Mouse (Mus musculus): ENCODE measurements around the gene Imp3.
A peak's percentile ranks its signal among the peaks of the same experiment; 100 is the strongest.

The Imp3 gene

DNA sequence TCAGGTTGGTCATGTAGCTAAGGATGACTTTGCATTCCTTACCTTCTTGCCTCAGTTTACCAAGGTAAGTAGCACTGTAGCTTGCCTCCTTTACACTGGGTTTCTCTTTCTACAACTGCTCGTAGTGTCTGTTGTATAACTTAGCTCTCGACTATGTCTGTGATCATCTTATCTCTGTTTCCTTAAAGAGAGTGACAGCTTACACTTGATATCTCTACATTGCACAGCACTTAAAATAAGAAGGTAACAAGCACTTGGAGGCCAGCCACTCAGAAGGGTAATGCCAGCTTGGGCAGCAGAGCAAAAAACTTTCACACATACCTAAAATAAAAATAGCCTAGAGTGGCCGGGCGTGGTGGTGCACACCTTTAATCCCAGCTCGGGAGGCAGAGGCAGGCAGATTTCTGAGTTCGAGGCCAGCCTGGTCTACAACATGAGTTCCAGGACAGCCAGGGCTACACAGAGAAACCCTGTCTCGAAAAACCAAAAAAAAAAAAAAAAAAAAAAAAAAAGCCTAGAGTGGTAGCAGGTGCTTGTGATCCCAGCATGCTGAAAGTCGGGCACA is 36.8 kb downstream of the Imp3 start:
- DNase-seq (ENCODE audit: low read depth) = no peak

DNA sequence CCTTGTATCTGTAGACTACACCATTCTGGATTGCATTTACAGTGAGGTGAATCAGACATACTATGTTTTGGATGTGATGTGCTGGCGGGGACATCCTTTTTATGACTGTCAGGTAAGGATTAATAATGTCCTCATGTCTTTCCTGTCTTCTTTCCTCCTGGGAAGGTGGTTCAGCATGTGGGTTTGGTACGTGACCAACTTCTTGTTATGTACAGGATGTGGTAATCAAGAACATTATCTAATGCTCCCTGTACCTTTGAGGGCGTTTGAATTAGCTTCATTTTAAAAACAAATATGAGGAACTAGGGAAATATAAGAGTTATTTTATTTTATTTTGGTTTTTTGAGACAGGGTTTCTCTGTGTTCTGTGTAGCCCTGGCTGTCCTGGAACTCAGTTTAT is 37.9 kb downstream of the Imp3 start:
- DNase-seq (ENCODE audit: low read depth) = no peak

DNA sequence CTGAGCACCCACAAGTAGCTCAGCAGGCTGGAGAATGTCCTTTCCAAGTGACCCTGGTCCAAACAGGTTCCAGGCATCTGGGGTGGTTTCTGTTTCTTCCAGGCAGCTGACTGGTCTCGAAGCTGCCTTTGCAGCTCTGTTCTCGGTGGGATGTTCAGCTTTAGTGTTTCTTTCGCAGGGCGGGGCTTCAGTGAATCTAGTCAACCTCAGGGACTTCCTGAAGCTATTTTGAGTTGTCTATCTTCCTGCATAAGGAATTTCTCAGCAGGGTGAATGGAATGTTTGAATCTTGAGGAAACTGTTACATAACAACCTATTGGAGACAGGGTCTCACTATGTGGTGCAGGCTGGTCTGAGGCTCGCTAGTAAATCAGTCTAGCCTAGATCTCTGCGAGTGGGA is 42.9 kb downstream of the Imp3 start:
- no peak for DNase-seq (ENCODE audit: low read depth)

DNA sequence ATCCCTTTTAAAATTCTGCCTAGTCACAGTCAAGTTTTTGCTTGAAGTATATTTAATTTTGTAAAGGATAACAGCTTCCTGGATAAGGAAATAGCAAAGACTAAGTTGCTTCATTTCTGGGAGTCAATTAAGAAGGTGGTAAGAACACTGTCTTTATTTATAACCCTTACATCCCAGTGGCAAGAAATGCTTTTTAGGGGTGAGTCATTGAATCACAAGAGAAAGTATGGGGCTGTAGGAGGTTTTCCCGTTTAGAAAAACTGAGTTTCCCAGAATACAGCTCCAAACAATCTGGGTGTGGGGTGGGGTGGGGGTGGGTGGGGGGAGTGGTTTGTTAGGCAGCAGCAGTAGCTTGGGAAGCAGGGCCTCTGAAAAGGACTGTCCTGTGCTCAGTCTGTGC is 44.2 kb downstream of the Imp3 start:
- peak; percentile 41 for DNase-seq (ENCODE audit: low read depth)
